Mouse (Mus musculus): ENCODE measurements at regions not wholly inside any gene's neighbourhood (a gene's known extent, or its start where the extent isn't known, plus 50 kb on each side); places are given as distances from the start of the nearest gene placed in this dataset.

DNA sequence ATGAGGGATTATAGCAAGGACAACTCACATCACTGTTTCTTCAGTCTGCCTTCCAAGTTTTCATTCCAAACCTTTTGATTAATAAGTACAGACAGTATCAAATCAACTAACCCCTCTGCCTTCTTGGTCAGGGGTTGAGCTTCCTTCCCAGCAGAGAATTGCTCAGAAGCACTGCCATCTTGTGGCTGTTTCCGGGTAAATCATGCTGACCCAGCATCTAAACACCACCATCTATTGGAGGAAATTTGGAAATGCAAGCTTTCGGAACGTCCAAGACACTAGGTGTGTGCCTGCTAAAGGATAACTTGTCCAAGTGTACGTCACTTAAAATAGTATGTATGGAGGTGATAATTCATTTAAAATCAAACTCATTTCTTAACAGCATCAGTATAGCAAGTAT lies 231.7 kb upstream of the Ank start:
- intact Hi-C loops (cut with DNase I) = loop anchor here (2.0 to 10.0 kb wide), 4 partner anchors 592 to 1240 kb away; no protein-coding TSS in a partner anchor
- DNase-seq (ENCODE audit: low spot score in 2 of 2) = peak; percentile 61 to 71

DNA sequence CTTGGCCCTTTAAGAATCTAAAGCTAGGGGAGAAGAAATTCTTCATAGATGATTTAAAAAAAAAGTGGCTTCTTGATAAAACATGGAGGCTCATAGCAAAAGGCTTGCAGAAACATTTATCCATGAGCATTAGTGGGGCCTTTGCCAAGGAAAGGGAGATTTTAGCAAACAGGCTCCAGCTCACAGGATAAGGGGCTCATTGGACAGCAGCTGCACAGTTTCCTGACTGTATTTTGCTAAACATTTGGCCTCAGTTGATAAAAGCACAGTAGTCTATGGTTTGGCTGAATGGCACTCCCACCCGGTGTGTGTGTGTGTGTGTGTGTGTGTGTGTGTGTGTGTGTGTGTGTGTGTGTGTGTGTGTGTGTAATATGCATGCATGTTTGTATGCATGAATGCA lies 228.2 kb upstream of the Ank start:
- intact Hi-C loops (cut with DNase I) = loop anchor here (5.0 to 10.0 kb wide), 3 partner anchors 596 to 1244 kb away; no protein-coding TSS in a partner anchor
- no peak for DNase-seq (ENCODE audit: low spot score in 2 of 2)

DNA sequence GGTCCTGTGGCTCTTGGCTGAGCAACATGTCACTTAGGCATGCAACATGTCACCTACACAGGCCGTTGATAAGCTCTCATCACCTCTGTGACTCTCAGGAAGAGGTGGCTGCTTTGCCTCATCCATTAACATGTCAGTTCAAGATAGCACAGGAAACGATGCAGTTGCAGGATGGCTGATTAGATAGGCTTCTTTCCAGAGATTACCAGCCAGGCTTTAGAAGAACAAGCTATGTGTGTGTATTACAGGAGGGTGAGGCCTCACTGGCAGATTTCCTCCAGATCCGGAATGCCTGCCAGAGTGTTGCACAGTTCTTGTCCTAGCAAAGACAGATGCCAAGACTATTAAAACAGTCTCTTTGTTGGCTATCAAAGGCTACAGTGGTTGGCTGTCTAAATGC lies 220.2 kb upstream of the Ank start:
- intact Hi-C loops (cut with DNase I) = no loop called here
- DNase-seq (ENCODE audit: low spot score in 2 of 2) = no peak

DNA sequence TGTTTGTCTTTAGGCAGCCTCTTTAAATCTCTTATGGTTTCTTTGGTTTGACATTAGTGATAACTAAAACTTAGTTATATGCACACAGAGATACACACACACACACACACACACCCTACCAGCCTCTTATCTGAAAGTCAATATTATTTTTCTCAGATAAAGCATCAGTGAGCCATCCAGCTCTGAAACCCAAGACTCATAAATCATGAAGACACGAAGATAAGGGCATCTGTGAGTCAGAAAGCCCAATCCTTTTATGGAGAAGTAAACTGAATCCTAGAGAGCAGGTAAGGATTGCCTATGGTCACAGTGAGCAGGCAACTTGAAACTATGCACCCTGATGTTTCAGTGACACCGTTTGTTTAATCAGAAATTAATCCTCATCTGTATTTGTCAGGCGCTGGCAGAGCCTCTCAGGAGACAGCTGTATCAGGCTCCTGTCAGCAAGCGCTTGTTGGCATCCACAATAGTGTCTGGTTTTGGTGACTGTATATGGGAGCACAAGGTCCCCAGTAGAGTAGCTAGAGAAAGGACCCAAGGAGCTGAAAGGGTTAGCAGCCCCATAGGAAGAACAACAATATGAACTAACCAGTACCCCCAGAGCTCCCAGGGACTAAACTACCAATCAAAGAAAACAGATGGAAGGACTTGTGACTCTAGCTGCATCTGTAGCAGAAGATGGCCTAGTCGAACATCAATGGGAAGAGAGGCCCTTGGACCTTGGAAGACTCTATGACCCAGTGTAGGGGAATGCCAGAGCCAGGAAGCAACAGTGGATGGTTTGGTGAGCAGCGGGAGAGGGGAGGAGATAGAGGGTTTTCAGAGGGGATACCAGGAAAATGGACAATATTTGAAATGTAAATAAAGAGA lies 207.3 kb upstream of the Ank start:
- intact Hi-C loops (cut with DNase I) = no loop called here
- no peak for DNase-seq (ENCODE audit: low spot score in 2 of 2)

DNA sequence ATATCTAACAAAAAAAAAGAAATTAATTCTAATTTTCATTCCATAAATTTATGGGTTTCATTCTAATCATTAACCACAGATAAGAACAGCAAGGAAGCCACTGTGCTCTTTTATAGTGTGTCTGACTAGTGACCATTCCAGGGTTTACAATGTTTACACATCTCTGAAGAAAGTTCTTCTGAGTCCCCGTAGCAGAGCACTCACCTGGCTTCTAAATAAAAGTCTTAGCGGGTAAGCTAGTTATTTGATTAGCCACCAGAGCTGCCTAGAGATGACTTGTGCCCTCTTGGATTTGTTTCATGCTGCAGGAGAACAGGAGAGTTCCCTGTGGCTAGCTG lies 206.7 kb upstream of the Ank start:
- intact Hi-C loops (cut with DNase I) = no loop called here

DNA sequence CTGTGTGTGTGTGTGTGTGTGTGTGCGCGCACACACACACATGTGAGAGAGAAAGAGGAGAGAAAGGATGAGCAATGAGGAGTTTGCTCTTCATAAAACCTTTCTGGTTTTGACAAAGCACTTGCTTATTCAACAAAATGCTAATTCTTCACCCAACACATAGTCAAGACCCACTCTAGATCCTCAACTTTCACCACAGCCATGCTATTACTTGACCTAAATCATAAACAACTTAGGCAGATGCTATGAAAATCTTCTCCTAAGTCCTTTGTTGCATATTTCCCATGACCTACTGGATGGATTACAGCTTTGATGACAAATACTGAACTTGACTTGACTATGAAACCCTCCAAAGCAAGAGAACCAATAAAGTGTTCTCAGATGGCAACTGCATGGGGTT lies 196.3 kb upstream of the Ank start:
- intact Hi-C loops (cut with DNase I) = no loop called here
- DNase-seq (ENCODE audit: low spot score in 2 of 2) = no peak

More for the DNA sequence above, 206.7 kb upstream of the Ank start:
- DNase-seq (ENCODE audit: low spot score in 2 of 2) = no peak

- intact Hi-C loops (cut with DNase I) = no loop called here
- no peak for DNase-seq (ENCODE audit: low spot score in 2 of 2)
These were observed 184.2 kb upstream of the Ank start for GRCm38 (mm10) chr15:27282279-27282678.

- no peak for DNase-seq (ENCODE audit: low spot score in 2 of 2)
- intact Hi-C loops (cut with DNase I) = no loop called here
These were observed 162.6 kb upstream of the Ank start for GRCm38 (mm10) chr15:27303856-27304255.

GRCm38 (mm10) chr15:27304256-27304655 lies 162.2 kb upstream of the Ank start:
- no peak for DNase-seq (ENCODE audit: low spot score in 2 of 2)
- intact Hi-C loops (cut with DNase I) = no loop called here

DNA sequence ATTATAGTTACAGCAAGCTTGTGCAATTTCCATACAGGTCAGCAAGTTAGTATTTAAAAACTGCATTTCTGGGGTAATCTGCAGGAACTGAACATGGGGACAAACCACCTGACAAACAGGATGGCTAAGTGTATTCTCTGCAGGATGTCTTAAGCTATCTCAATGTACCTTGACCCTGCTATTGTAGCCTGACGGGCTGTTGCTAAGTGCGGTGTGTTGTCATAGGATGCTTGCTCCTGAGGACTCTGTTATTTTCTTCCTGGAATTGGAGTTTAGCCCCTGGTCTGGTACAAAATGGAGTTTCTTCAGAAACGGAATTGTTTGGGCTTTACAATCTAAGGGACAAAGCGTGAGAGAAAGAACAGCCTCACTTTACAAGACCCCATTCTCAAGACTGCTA lies 161.4 kb upstream of the Ank start:
- intact Hi-C loops (cut with DNase I) = no loop called here
- DNase-seq (ENCODE audit: low spot score in 2 of 2) = no peak

DNA sequence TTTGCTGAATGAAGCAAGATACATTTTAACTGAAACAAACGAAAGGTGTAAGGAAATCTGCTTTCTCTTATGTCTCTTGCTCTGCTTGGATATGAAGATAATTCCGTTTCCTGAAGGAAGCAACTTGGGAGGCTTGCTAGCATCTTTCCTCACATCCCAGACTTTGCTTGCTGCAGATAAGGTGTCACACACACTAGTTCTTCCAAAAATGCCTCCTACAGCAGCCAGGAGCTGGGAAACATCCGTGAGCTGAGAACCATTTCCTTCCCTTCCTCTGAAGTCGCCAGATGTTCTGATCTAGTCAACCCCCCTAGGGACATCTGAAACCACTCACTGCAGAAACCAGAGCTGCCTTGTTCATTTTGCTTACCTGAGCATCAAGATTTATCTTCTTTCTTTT lies 157.8 kb upstream of the Ank start:
- intact Hi-C loops (cut with DNase I) = no loop called here
- DNase-seq (ENCODE audit: low spot score in 2 of 2) = peak in 1 of 2 experiments; percentile 43

- DNase-seq (ENCODE audit: low spot score in 2 of 2) = peak in 1 of 2 experiments; percentile 43
- intact Hi-C loops (cut with DNase I) = loop anchor here (2.0 to 10.0 kb wide), 3 partner anchors 297 to 399 kb away; no protein-coding TSS in a partner anchor
These were observed 150.3 kb upstream of the Ank start for GRCm38 (mm10) chr15:27315964-27316745.

- intact Hi-C loops (cut with DNase I) = loop anchor here (2.0 to 10.0 kb wide), 3 partner anchors 296 to 398 kb away; no protein-coding TSS in a partner anchor
- no peak for DNase-seq (ENCODE audit: low spot score in 2 of 2)
These were observed 149.7 kb upstream of the Ank start for GRCm38 (mm10) chr15:27316746-27317129.

DNA sequence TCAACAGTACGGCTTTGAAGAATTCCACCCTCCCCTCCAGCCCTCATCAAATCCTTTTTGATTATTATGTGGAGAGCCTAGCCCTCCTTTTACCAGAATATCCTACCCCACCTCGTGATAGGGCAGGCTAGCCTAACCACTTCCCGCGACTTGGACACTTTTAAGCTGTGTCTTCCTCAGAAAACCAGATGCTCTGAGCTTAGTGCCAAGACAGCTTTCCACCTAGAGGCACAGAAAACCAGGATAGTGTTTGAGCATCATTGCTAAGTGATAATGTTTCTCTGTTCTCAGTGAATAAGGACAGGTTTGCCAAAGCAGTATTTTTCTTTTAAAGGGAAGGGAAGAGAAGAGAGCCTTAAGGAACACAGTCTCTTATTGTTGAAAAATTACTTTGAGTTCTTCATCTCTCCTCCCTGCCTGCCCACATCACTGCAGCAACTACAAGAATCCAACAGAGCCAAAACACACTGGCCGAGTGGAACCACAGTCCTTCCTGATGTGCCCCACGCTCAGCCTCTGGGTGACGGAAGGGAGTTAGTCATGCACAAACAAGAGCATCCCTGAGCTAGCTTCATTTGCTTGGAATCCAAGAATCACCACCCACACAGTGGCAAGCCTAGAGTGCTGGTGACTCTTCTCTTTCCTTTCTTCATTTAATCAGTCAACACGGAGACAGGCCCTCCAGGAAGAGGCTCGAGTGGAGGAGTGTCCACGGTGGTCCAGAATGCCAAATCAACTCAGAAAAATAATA lies 144.4 kb upstream of the Ank start:
- intact Hi-C loops (cut with DNase I) = loop anchor here (5.0 kb wide), 1 partner anchor 85 kb away; no protein-coding TSS in a partner anchor
- DNase-seq (ENCODE audit: low spot score in 2 of 2) = peak; percentile 46 to 89

- peak; percentile 83 to 88 for DNase-seq (ENCODE audit: low spot score in 2 of 2)
- intact Hi-C loops (cut with DNase I) = loop anchor here (2.0 kb wide), 3 partner anchors 141 to 287 kb away; partner anchors contain the start of gene Ank
These were observed 140.5 kb upstream of the Ank start for GRCm38 (mm10) chr15:27325847-27326548.

GRCm38 (mm10) chr15:27326549-27326876 lies 140.0 kb upstream of the Ank start:
- intact Hi-C loops (cut with DNase I) = loop anchor here (2.0 kb wide), 2 partner anchors 140 to 256 kb away; partner anchors contain the start of gene Ank
- DNase-seq (ENCODE audit: low spot score in 2 of 2) = peak in 1 of 2 experiments; percentile 13

DNA sequence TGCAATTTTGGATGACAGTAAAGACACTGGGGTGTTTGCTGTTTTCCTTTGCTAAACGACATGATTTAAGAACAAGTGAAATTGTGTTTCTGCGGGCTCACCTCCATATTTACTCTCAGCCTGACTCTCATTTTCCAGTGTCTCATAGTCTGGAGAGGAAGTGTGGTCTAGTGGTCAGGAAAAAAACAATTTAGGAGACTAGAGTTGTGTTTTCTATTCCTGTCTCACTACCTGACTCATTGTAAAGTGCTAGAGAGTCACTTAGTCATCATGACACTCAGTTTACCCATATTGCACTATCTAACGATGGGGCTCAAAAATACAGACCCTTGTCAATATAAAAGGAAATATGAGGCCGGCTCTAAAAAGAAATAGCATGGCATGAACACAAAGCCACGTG lies 138.7 kb upstream of the Ank start:
- intact Hi-C loops (cut with DNase I) = loop anchor here (2.0 kb wide), 2 partner anchors 139 to 255 kb away; partner anchors contain the start of gene Ank

DNA sequence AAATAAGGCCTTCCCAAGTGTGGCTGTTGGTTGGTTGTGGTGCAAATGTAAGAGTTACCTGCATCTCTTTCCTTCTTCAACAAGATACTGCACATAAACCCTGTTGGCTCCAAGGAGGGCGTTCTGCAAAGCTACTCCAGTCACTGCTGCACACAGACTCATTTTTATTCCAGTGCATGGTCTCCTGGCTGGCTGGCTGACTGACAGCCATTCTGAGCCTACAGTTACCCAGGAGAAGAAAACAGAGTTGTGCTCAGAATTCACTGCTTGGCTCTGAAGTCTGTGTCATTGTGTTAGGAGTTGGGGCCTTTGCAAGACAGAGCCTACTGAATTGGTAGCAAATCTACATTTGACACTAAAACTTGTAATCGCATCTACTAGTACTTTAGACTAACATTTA lies 138.0 kb upstream of the Ank start:
- intact Hi-C loops (cut with DNase I) = no loop called here
- peak in 1 of 2 experiments; percentile 13 for DNase-seq (ENCODE audit: low spot score in 2 of 2)

More for the DNA sequence above, 138.7 kb upstream of the Ank start:
- DNase-seq (ENCODE audit: low spot score in 2 of 2) = no peak

DNA sequence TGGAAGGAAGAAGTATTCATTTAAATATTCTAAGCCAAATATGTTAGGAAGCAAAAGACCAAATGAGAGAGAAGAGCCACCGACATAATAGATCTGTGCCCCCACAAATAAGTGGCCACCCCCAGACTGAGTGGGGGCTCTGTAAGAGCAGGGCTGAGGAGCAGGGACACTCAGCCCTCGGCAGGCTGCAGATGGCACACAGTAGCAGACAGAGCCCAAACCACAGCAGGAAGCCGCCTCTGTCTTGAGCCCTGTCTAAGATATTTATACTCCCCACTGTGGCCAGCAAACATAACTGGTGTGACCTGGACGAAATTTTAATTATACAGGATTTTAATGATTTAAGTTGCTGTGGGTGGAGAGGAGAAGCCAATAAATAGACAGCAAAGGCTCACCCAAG lies 126.4 kb upstream of the Ank start:
- DNase-seq (ENCODE audit: low spot score in 2 of 2) = no peak
- intact Hi-C loops (cut with DNase I) = no loop called here
